Mouse (Mus musculus) spleen, postnatal 10 days (tissue): Measurements from ENCODE around the gene Cd59a.
"Not testable (repeated sequence)": the region's sequence is repeated elsewhere in the genome, so short reads cannot be mapped to it uniquely, and the experiment has no call there.

Experiments used
- DNase-seq, 2 experiments: peaks; one replicate each; pipeline ENCODE4 v3.0.0; 2021 to 2022; ENCODE audit warnings: low spot score in 2 of 2

The Cd59a gene

GRCm38 (mm10) chr2:104095741-104096213, at the start of gene Cd59a:
Cd59a (plus strand) TSS chr2:104095801.
- peak; percentile 82 to 93 for DNase-seq

- no peak for DNase-seq
Observed at GRCm38 (mm10) chr2:104058381-104058780, 37.2 kb upstream of the Cd59a start.

- no peak for DNase-seq
Observed at GRCm38 (mm10) chr2:104058954-104059353, 36.6 kb upstream of the Cd59a start.

- no peak for DNase-seq
Observed at GRCm38 (mm10) chr2:104059786-104060185, 35.8 kb upstream of the Cd59a start.

GRCm38 (mm10) chr2:104060996-104061395, 34.6 kb upstream of the Cd59a start:
- DNase-seq = no peak

GRCm38 (mm10) chr2:104062665-104063064, 32.9 kb upstream of the Cd59a start:
- DNase-seq = no peak

GRCm38 (mm10) chr2:104064152-104064551, 31.4 kb upstream of the Cd59a start:
- no peak for DNase-seq

GRCm38 (mm10) chr2:104065526-104065925, 30.1 kb upstream of the Cd59a start, which contains the start of gene Gm10912:
Gm10912 (plus strand) TSS chr2:104065826.
- not testable (repeated sequence) for DNase-seq

GRCm38 (mm10) chr2:104068450-104068849, 27.2 kb upstream of the Cd59a start, which contains the start of gene Gm10799:
Gm10799 (minus strand) TSS chr2:104068550.
- not testable (repeated sequence) for DNase-seq

- DNase-seq = peak; percentile 76 to 89
Observed at GRCm38 (mm10) chr2:104069704-104070185, 25.9 kb upstream of the Cd59a start, which contains the start of gene Cd59b. Cd59b (plus strand) TSS chr2:104069849.

GRCm38 (mm10) chr2:104078285-104078684, 17.3 kb upstream of the Cd59a start:
- DNase-seq = peak in 1 of 2 experiments; percentile 28

- not testable (repeated sequence) for DNase-seq
Observed at GRCm38 (mm10) chr2:104081436-104082050, 14.1 kb upstream of the Cd59a start.

GRCm38 (mm10) chr2:104082474-104082873, 13.1 kb upstream of the Cd59a start:
- no peak for DNase-seq

- DNase-seq = not testable (repeated sequence)
Observed at GRCm38 (mm10) chr2:104084027-104084426, 11.6 kb upstream of the Cd59a start.

- DNase-seq = not testable (repeated sequence)
Observed at GRCm38 (mm10) chr2:104087562-104087961, 8.0 kb upstream of the Cd59a start.

GRCm38 (mm10) chr2:104093305-104093704, 2.3 kb upstream of the Cd59a start:
- DNase-seq = no peak

GRCm38 (mm10) chr2:104096256-104096655, 655 bp downstream of the Cd59a start:
- DNase-seq = peak in 1 of 2 experiments; percentile 23

GRCm38 (mm10) chr2:104096796-104097195, 1.2 kb downstream of the Cd59a start:
- DNase-seq = peak in 1 of 2 experiments; percentile 6

GRCm38 (mm10) chr2:104097396-104097795, 1.8 kb downstream of the Cd59a start:
- peak in 1 of 2 experiments; percentile 11 for DNase-seq

GRCm38 (mm10) chr2:104098529-104099230, 3.1 kb downstream of the Cd59a start:
- DNase-seq = no peak

GRCm38 (mm10) chr2:104099231-104099585, 3.6 kb downstream of the Cd59a start:
- no peak for DNase-seq

- no peak for DNase-seq
Observed at GRCm38 (mm10) chr2:104099946-104100345, 4.3 kb downstream of the Cd59a start.

- no peak for DNase-seq
Observed at GRCm38 (mm10) chr2:104104800-104105199, 9.2 kb downstream of the Cd59a start.
